Mouse (Mus musculus) urinary bladder, postnatal 25 days (tissue): Measurements from ENCODE around the gene 1300017J02Rik.

Experiments used
- DNase-seq: peaks from one replicate; pipeline ENCODE4 v3.0.0; 2022; ENCODE audit warnings: low spot score

The 1300017J02Rik gene

DNA sequence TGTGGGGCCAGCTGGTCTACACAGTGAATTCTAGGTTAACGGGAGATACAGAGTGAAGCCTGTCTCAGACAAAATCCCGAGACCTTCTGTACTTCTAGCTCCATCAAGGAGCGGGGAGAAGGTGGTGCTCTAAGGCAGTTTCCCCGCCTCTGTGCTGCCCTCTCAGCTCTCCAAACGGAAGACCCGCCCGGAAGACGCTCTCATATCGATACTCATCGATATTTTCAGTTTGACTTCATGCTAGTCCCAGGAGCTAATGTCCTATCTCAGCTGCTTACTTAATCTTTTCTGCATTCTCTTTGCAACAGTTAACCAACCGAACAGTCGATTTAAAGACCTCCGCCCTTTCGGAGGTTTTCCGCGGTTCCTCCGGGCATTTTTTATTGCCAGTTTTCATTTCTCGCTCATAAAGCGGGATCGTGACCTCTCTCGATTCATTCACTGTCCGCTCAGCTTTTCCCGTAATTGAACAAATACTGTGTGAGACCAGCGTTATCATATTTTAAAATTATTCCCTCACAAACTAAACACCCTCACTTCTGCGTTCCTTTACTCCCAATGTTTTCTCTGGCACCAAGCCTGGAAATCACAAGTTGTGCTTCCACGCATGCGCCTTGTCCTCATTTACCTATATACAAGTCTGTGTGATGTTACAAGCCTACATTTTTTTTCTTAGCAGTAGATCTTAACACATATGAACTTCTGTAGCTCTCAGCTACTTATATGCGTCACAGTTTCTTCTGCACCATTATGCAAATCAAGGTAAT lies 92.0 kb downstream of the 1300017J02Rik start:
- DNase-seq, result no peak

DNA sequence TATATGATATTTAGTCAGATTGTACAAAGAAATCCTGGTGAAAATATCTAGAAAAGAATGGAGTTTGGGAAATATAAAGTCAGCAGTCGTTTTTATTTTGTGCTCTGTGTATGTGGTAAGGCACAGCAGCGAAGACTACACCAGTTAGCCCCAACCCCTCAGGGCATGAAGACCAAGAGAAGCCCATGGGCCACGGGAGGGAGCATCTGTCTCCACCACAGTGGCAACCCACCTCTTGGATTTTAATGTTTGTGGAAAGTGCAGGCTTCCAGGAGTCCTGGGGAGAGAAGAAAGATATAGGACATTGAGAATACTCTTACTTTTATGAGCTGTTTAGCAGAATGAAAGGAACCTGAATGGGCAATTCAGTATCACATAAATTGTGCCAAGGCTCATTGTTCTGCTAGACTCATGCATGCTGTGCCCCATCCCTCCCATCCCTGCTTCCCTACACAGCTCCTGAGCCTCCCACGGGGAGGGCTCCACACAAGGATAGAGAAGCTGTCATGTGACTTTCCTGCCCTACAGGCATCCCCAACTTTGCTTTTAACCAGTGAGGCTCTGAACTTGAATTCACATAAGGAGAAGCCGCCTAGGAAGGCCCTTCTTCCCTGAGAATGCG lies 96.0 kb downstream of the 1300017J02Rik start:
- no peak for DNase-seq

DNA sequence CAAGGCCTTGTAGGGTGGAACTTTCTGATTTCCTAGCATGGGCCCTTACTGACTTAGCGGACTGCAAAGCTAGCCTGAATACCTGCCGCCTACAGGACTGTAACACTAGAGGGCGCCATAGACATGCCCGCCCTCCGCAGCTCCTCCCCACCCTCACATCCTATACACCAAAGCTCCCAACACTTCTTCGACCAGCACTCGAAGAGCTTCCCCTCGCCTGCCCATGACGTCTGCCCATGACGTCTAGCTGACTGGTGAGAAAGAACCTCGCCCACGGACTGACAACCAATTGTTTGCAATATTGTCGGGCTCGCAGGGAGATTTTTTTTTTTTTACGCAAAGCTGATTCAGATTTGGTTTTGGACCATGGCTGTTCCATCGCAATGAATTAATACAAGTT lies 97.0 kb downstream of the 1300017J02Rik start:
- DNase-seq, result peak; percentile 37

DNA sequence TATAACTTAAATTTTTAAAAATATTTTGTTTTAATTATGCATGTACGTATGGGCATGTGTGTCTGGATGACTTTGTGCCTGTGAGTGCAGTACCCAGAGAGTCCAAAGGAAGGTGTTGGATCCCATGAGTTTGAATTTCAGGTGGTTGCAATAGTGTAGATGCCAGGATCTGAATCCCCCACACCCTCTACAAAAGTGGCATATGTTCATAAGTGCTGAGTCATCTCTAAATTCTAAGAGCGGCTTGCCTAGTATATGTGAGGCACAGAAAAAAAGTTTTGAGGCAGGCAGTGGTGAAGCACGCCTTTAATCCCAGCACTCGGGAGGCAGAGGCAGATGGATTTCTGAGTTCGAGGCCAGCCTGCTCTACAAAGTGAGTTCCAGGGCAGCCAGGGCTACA lies 99.1 kb downstream of the 1300017J02Rik start:
- no peak for DNase-seq

DNA sequence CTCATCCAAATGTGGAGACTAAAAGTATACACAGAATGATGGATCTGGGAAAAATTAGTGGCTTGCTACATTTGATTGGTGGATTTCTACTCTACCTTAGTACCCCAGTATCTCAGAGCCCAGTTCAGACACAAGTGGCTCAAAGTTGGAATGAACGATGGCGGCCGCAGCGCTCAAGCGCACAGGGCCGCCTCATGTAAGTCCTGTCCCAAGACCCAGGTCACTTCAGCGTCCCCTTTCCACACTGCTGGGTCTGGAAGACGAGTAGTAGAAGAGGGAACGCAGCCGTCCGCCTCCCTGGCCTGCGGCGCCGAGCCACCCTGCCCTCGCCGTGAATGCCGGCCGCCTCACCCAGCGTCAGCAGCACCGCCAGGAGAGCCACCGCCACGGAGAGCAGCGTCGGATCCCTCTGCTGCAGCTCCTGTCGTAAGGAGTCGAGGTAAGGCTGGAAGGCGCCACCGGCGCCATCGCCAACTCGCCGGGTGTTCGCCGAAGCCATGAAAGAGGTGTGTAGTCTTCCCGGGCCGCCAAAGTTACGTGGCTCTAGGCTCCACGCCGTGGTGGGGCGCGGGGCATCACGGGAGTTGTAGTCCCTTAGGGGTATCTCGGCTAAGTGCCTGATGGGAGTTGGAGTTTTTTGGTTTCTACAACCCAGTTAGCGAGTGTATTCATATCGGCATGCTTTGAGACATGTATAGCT lies 103.2 kb downstream of the 1300017J02Rik start, which contains the start of gene Srprb:
Gene Srprb, minus strand, starts transcription at position 577 of the 700 bp plus-strand sequence.
- peak; percentile 93 for DNase-seq
